Mouse (Mus musculus) liver, adult 2 months (tissue): ENCODE data around the gene Ptpdc1.

Source experiments
- CTCF ChIP-seq: fragments of 200-500 bp; IDR thresholded peaks from 2 replicates; pipeline ENCODE4 v1.5.1; 2011; ENCODE audit warnings: low read depth, low read length, control low read depth
- POLR2A ChIP-seq: fragments of 200-500 bp; IDR thresholded peaks from 2 replicates; pipeline ENCODE4 v1.6.1; 2011; ENCODE audit warnings: low read length, control low read depth; ENCODE audit not compliant: insufficient read depth; ENCODE audit errors: extremely low read depth

DNA sequence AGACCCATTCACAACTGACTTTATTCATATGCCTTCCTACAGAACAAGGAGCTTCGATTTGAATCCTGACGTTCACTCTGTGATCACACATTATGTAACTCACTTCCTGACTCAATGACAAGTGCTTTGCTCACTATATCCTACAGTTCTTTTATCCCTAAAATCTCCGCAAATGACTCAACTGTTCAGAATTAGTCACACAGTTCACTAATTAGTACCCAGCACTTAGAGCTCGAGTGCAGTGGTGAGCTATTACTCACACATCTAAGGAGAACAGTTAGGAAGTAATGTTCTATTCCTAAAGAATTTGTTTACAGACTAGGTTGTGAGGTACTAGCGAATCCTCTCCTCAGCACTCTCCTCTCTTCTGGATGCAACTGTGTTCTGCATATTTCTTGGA, 16.4 kb downstream of the Ptpdc1 start:
- TF ChIP-seq CTCF (no peak), POLR2A (no peak)
